Mouse (Mus musculus) lung, embryonic 16.5 days (tissue): Measurements from ENCODE around the gene Cnnm4. TPM values are rescaled to one million over a fixed set of nuclear protein-coding genes. Genes with fewer than 3 reads are reported as not detected.
A peak's percentile ranks its signal among the peaks of the same experiment; 100 is the strongest.

Experiments used
- ATAC-seq: fragments of 200-750 bp; cut with Nextera tagmentation; 2 replicates; pipeline ENCODE4 v1.8.0; 2017; ENCODE audit warnings: low read depth, mild to moderate bottlenecking, moderate library complexity
- H3K27ac ChIP-seq: fragments of 300-500 bp; sonication (generic); 2 replicates; pipeline ENCODE4 v1.5.1; 2014; ENCODE audit warnings: mild to moderate bottlenecking, control low read depth, low read length
- H3K27me3 ChIP-seq: fragments of 300-500 bp; sonication (generic); 2 replicates; pipeline ENCODE4 v1.6.1; 2014; ENCODE audit warnings: low read depth, low read length, mixed read lengths; ENCODE audit not compliant: control insufficient read depth, insufficient read depth
- H3K36me3 ChIP-seq: fragments of 300-500 bp; sonication (generic); 2 replicates; pipeline ENCODE4 v1.6.1; 2014; ENCODE audit warnings: low read length; ENCODE audit not compliant: control insufficient read depth, insufficient read depth
- H3K4me1 ChIP-seq: fragments of 300-500 bp; sonication (generic); replicated peaks from 2 replicates; pipeline ENCODE4 v1.6.1; 2014; ENCODE audit warnings: low read length, mixed read lengths; ENCODE audit not compliant: control insufficient read depth, insufficient read depth
- H3K4me2 ChIP-seq: fragments of 300-500 bp; sonication (generic); 2 replicates; pipeline ENCODE4 v1.6.1; 2014; ENCODE audit warnings: low read depth, low read length, control low read depth
- H3K4me3 ChIP-seq: fragments of 300-500 bp; sonication (generic); 2 replicates; pipeline ENCODE4 v1.5.1; 2014; ENCODE audit warnings: mild to moderate bottlenecking, low read length, control low read depth
- H3K9ac ChIP-seq: fragments of 300-500 bp; sonication (generic); 2 replicates; pipeline ENCODE4 v1.6.1; 2014; ENCODE audit warnings: low read length, control low read depth
- H3K9me3 ChIP-seq: fragments of 300-500 bp; sonication (generic); 2 replicates; pipeline ENCODE4 v1.6.1; 2016; ENCODE audit warnings: low read length; ENCODE audit not compliant: control insufficient read depth
- WGBS: fragments of 180-500 bp; shearing (Covaris S2); extraction: QIAGEN DNeasy Blood & Tissue Kit; methylation state at CpG from one replicate; pipeline ENCODE4 v1.1.7; 2014; 5-methylcytosine and 5-hydroxymethylcytosine counted together
- polyA plus RNA-seq: library from polyadenylated mRNA; unstranded; fragments of >200 nt; fragmentation: Nextera tagmentation; extraction: Ambion mirVana; gene quantifications from 2 replicates; pipeline ENCODE4 v1.2.1, GENCODE M21; 2015

Cnnm4 gene
- polyA plus RNA-seq, 1 experiment from 2014 or later = 13.0 TPM

DNA sequence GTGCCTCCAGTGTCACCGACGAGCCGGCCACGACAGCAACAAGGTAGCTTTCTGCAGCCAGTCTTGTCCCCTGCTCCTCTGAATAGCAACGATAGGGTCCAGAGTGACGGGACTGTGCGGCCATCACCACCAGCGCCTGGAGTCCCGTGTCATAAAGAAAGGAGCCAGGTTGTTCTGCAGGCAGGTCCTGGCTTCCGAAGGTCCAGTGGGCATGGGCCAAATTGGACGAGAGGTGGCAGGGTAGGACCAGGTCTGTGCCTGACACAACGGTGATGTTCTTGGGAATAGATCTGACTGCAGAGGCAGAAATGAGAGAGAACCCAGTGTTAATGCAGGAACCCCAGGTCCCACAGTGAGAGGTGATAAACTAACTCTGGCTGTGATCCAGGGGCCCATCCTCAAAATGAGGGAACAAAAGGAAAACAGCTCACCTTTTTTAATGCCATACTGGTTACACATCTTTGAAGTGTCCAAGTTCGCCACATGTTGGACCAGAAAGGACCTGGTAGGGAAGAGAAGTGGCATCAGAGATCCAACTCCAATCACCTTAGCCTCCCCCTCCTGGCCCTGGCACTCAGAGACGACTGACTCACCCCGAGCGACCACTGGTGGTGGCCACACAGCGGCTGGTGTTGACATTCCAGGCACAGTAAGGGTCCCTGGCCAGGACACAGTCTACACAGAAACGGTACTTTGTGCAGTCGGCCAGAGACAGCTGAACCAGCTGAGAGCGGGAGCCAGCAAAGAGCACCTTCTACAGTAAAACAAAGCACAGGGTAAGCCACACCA is 78.8 kb downstream of the Cnnm4 start:
- Histone ChIP-seq H3K9ac (no peak overlapping the region), H3K4me3 (no peak overlapping the region), H3K27me3 (no peaks in the 10 kb centered on the region), H3K4me2 (no peak overlapping the region), H3K4me1 (peaks cover 37% of the 10 kb centered on the region), H3K27ac (no peak overlapping the region), H3K36me3 (peaks cover 53% of the 10 kb centered on the region), H3K9me3 (no peaks in the 10 kb centered on the region)
- ATAC-seq = no peak
- 72% methylated on average over 20 of the region's 20 CpGs for WGBS

DNA sequence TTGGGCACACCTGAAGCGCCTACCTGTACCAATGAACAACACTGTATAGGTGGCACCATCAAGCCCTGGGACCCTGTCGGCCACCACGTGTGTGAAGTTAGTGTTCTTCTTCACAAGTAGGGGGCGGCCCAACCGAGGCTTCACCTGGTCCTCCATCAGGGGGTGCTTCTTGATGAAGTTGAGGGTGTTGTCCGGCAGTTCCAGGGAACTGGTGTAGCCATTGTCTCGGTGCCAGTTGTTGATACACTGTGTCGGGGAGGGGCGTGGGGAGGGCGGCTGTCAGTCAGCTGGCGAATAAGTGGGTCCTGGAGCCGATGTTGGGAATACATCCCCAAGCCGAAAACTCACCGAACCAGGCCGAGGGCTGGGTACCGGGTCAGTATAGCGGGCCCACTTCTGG is 80.5 kb downstream of the Cnnm4 start:
- H3K4me2 ChIP-seq = no peak overlapping the region
- ATAC-seq = no peak
- no peaks in the 10 kb centered on the region for H3K27me3 ChIP-seq
- H3K4me3 ChIP-seq = no peak overlapping the region
- H3K9me3 ChIP-seq = no peaks in the 10 kb centered on the region
- H3K27ac ChIP-seq = no peak overlapping the region
- H3K36me3 ChIP-seq = peaks cover 53% of the 10 kb centered on the region
- H3K9ac ChIP-seq = no peak overlapping the region
- peaks cover 41% of the 10 kb centered on the region for H3K4me1 ChIP-seq
- WGBS = 82% methylated on average over 17 of the region's 17 CpGs

DNA sequence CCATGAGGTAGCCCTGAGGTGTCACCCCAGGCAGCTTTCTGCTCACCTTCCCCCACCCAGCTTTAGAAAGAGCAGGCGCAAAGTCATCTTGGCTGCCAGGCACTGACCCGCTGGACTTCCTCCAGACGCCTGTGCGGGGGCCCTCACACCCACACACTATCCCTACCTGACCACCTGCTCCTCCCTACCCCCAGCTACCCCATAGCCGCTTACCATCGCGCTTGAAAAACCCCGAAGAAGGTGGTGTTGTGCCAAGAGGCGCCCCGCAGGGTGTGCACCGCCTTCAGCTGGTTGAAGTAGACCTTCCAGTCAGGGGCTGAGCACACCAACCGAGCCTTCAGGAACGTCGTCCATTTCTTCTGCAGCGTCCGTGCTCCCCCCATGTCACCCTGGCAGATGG is 81.1 kb downstream of the Cnnm4 start:
- no peaks in the 10 kb centered on the region for H3K27me3 ChIP-seq
- no peak overlapping the region for H3K9ac ChIP-seq
- ATAC-seq = no peak
- H3K36me3 ChIP-seq = peaks cover 53% of the 10 kb centered on the region
- H3K4me2 ChIP-seq = no peak overlapping the region
- H3K4me3 ChIP-seq = no peak overlapping the region
- no peak overlapping the region for H3K27ac ChIP-seq
- no peaks in the 10 kb centered on the region for H3K9me3 ChIP-seq
- WGBS = 82% methylated on average over 16 of the region's 16 CpGs
- H3K4me1 ChIP-seq = peaks cover 38% of the 10 kb centered on the region

DNA sequence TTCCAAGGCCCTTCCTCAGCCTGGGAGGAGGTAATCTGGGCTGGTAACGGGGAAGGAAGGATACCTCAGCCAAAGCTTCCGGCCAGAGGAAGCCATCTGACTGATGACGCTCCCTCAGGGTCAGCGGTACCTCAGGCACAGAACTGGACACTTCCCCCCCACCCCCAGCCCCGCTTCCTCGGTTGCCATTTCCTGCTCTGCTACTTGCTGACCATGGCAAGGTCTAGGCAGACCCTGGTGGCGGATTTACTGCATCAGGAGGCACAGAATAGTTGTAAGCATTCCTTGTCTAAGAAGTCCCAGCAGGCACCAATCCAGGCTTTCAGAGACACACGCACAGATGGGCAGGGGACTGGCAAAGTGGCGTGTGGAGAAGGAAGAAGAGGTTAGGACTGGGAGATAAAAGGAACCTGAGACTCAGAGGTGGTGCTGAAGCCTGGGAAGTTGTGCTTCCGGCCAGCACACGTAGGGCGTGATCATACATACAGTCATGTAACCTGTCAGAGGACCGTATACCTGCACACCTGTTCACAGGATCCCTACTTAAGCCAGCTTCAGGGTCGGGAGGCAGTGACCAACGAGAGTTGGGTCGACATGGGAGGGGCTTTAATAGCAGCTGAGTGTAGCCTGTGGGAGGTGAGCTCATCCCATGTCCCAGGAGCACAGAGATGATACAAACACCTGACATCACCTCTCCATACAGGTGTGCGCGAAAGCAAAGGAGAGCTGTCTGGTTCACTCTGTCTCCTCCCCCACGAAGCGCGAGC is 83.4 kb downstream of the Cnnm4 start:
- peaks cover 45% of the 10 kb centered on the region for H3K36me3 ChIP-seq
- H3K9me3 ChIP-seq = no peaks in the 10 kb centered on the region
- peak overlapping the region; percentile 100 for H3K27ac ChIP-seq
- H3K27me3 ChIP-seq = no peaks in the 10 kb centered on the region
- ATAC-seq = no peak
- peak overlapping the region; percentile 86 for H3K4me3 ChIP-seq
- peak overlapping the region; percentile 17 for H3K9ac ChIP-seq
- H3K4me2 ChIP-seq = peak overlapping the region; percentile 93
- 59% methylated on average over 21 of the region's 21 CpGs for WGBS
- H3K4me1 ChIP-seq = peaks cover 29% of the 10 kb centered on the region

DNA sequence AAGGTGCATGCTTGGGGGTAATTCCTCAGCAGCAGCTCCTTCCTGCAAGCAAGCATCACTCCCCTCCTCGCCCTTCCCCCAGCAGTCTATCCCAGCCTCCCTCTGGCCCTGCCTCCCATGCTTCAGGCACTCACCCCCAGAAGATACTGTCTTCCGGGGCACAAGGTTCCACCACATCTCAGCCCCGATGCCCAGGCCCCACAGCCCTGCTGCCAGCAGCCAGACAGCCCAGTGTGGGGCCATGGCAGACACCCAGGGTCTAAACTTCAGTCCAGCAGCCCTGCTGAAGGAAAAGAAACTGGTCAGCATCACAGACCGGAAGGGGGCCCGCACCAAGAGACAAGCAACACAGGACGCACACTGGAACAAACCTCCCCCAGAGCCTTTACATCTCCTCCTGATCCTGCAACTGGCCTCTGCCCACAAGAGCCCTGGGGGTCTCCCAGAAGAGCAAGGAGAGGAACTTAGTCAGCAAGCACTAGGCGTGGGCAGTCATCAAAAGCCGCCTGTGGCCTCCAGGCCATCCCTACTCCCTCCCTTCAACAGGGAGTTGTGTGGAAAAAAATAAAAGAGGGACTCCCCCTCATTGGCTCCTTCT is 84.5 kb downstream of the Cnnm4 start:
- Histone ChIP-seq H3K4me1 (peaks cover 29% of the 10 kb centered on the region), H3K9me3 (no peaks in the 10 kb centered on the region), H3K36me3 (peaks cover 34% of the 10 kb centered on the region), H3K4me3 (peak overlapping the region; percentile 86), H3K27ac (peak overlapping the region; percentile 100), H3K9ac (peak overlapping the region; percentile 93), H3K27me3 (no peaks in the 10 kb centered on the region), H3K4me2 (peak overlapping the region; percentile 93)
- ATAC-seq = no peak
- WGBS = 1% methylated on average over 8 of the region's 8 CpGs

DNA sequence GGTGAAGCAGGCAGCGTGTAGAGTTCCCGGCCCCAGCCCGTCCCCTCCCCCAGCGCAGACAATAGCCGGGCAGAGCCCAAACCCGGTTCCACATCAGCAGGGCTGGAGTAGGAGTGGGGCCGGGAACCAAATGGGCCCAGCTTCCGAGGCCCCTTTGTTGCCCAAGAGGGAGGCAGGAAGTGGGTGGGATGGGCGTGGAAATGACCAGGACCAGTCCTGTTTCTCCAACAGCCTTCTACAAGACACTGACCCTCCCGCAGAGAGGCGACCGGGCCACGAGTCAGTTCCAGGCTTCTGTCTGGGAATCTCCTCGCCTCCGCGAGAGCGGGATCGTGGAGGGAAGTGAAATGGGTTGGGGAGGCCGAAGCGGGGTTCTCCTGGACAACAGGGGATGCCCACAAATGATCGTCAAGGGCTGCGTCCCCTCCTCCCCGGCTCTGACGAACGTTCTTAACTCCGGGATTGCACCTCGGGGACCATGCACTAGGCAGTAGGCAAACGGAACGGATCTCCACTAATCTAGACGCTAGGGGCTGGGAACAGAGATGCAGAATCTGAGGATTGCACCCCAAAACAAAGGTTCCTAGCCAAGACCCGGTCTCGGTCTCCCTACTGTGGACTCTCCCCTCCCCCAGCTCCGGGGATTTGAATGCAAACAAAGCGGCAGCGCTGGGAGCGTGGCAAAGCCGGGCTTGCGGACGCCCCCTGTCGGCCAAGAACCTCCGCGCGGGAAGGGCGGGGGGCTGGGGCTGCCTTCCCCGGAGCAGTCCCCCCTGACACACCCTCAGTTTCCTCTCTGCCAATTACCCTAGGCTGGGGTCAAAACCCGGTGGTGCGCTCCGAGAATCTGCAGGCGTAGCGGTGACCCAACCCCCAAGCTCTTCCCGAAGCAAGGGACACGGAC is 85.4 kb downstream of the Cnnm4 start:
- H3K9me3 ChIP-seq = no peaks in the 10 kb centered on the region
- no peaks in the 10 kb centered on the region for H3K27me3 ChIP-seq
- peak overlapping the region; percentile 93 for H3K4me2 ChIP-seq
- H3K36me3 ChIP-seq = peaks cover 25% of the 10 kb centered on the region
- H3K9ac ChIP-seq = peak overlapping the region; percentile 93
- peaks cover 29% of the 10 kb centered on the region for H3K4me1 ChIP-seq
- peak overlapping the region; percentile 100 for H3K27ac ChIP-seq
- peak; percentile 79 for ATAC-seq
- peak overlapping the region; percentile 86 for H3K4me3 ChIP-seq
- WGBS = under 1% methylated on average over 52 of the region's 52 CpGs

DNA sequence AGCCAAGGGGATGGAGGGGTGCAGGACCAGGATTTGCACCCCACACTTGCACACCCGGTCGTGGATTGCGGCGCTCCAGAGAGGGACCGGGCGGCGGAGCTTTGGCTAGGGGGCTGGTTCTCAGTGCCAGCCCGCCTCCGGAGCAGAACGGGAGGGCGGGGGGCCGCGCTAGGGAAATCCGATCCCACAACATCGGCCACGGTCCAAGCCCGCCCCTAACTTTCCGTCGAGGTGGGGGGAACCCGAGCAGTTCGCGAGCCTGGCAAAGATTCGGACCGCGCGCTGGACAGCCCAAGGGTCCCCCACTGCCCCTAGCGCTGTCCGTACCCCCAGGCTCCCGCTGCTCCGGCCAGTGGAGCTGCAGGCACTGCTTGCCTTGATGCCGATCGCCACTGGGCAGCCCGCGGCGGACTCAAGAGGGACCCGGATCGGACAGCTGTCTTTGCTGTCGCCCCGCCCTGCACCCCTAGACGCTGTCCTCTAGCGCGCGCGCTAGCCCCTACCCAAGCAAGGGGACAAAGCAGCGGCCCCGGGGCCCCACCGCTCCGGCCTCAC is 86.1 kb downstream of the Cnnm4 start:
- Histone ChIP-seq H3K36me3 (peaks cover 18% of the 10 kb centered on the region), H3K27me3 (no peaks in the 10 kb centered on the region), H3K9ac (peak overlapping the region; percentile 93), H3K4me3 (peak overlapping the region; percentile 86), H3K9me3 (no peaks in the 10 kb centered on the region), H3K4me2 (peak overlapping the region; percentile 93), H3K4me1 (peaks cover 29% of the 10 kb centered on the region), H3K27ac (peak overlapping the region; percentile 100)
- WGBS = under 1% methylated on average over 48 of the region's 48 CpGs
- ATAC-seq = peak; percentile 84
